Mouse (Mus musculus): ENCODE measurements at regions not wholly inside any gene's neighbourhood (a gene's known extent, or its start where the extent isn't known, plus 50 kb on each side); places are given as distances from the start of the nearest gene placed in this dataset.

DNA sequence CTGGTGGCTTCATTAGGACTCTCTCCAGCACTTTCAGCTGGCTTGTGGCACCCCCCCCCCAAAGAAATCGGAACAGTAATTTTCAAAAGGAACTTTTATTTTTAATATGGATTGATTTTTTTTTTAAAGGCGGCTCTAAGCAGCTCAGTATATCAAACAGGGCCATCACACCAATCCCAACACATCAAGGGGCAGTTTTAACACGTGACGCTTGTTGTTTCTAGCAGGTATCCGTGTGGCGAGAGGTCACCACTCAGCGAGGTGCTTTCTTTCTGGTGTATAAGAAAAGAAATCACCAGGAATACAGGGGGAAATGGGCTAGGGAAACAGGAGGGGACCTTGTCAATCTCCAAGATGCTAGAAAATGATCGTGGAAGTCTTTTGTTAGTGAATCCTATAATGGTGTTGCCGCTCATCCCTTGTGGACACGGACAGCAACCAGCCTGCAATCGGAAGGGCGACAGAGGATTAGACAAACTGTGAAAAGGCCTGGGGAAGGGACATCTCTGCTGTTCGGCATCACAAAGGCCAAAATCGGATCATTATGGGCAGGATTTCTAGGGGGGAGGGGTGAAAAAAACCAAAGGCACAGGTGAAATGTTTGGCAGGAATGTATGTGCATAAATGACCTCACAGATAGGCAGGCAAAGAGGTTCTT lies 503.7 kb upstream of the Atp11b start:
- DNase-seq (ENCODE audit: low spot score) (no peak), ATAC-seq (ENCODE audit: low FRiP score, low read depth) (no peak)
- no peak for TF ChIP-seq POLR2A (IDR thresholded peaks at IDR 0.05; ENCODE audit: borderline replicate concordance, extremely low read depth, insufficient read depth, insufficient read length)
- no peak overlapping the region for H3K27ac ChIP-seq (replicated peaks; ENCODE audit: low read depth, low read length)
- WGBS: 80% methylated on average over 14 of the region's 14 CpGs
- H3K4me1 ChIP-seq (ENCODE audit: control insufficient read depth, insufficient read depth, low read length): peaks cover 5% of the 10 kb centered on the region; the same call in 1 of the 2 replicates
- H3K36me3 ChIP-seq (ENCODE audit: control insufficient read depth, insufficient read depth, low read length): no peaks in the 10 kb centered on the region
- H3K9ac ChIP-seq (ENCODE audit: low read depth, low read length, severe bottlenecking): no peak overlapping the region
- H3K27me3 ChIP-seq (ENCODE audit: control insufficient read depth, insufficient read depth, low read length): no peaks in the 10 kb centered on the region
- H3K4me2 ChIP-seq (replicated peaks; ENCODE audit: low read depth, low read length, severe bottlenecking): no peak overlapping the region
- no peak overlapping the region for H3K4me3 ChIP-seq (replicated peaks; ENCODE audit: low read length)
- H3K9me3 ChIP-seq (ENCODE audit: control insufficient read depth, low read length): no peaks in the 10 kb centered on the region

DNA sequence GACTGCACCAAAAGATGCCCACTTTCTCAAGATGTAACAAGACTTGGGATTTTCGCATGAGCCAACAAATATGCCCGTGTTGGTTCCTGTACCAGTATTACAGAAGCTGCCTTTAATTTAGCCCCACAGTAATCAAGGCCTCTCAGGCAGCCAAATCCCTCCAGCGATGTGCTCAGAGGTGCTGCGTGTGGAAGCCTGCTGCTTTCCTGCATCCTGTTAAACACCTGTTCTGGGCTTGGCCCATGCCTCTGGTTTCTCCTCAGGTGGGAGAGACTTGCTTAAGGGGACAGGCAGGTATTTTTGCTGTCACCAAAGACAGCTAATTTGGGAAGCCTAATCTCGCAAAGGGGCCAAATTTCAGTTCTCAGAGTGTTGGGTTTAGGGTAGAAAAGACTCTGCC lies 500.0 kb upstream of the Atp11b start:
- WGBS: 39% methylated on average over 5 of the region's 5 CpGs
- no peak for DNase-seq (ENCODE audit: low spot score)
- ATAC-seq (ENCODE audit: low FRiP score, low read depth): no peak
- Histone ChIP-seq H3K27ac (replicated peaks; ENCODE audit: low read depth, low read length) (no peak overlapping the region), H3K27me3 (ENCODE audit: control insufficient read depth, insufficient read depth, low read length) (no peaks in the 10 kb centered on the region), H3K4me3 (replicated peaks; ENCODE audit: low read length) (no peak overlapping the region), H3K36me3 (ENCODE audit: control insufficient read depth, insufficient read depth, low read length) (no peaks in the 10 kb centered on the region), H3K9me3 (ENCODE audit: control insufficient read depth, low read length) (no peaks in the 10 kb centered on the region), H3K9ac (ENCODE audit: low read depth, low read length, severe bottlenecking) (no peak overlapping the region), H3K4me1 (ENCODE audit: control insufficient read depth, insufficient read depth, low read length) (peaks cover 4% of the 10 kb centered on the region; the same call in 1 of the 2 replicates), H3K4me2 (replicated peaks; ENCODE audit: low read depth, low read length, severe bottlenecking) (no peak overlapping the region)
- TF ChIP-seq POLR2A (IDR thresholded peaks at IDR 0.05; ENCODE audit: borderline replicate concordance, extremely low read depth, insufficient read depth, insufficient read length): no peak

DNA sequence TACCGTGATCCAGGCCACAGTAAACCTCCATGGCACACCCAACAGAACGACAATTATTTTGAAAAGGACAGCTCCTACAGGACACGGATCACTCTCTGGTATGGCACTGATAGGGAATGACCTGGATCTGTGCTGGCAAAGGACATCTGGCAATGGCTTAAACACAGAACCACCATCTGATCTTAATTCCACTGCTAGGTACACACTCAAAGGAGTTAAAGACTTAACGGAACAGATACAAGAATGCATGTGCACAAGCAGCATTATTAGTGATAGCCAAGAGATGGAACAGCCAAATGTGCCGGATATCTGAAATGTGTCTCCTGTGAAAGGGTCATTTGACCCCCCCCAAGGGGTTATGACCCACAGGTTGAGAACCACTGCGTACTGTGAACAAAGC lies 493.0 kb upstream of the Atp11b start:
- 76% methylated on average over 6 of the region's 6 CpGs for WGBS
- Histone ChIP-seq H3K36me3 (ENCODE audit: control insufficient read depth, insufficient read depth, low read length) (no peaks in the 10 kb centered on the region), H3K4me3 (replicated peaks; ENCODE audit: low read length) (no peak overlapping the region), H3K27ac (replicated peaks; ENCODE audit: low read depth, low read length) (no peak overlapping the region), H3K27me3 (ENCODE audit: control insufficient read depth, insufficient read depth, low read length) (no peaks in the 10 kb centered on the region), H3K9me3 (ENCODE audit: control insufficient read depth, low read length) (no peaks in the 10 kb centered on the region), H3K4me2 (replicated peaks; ENCODE audit: low read depth, low read length, severe bottlenecking) (no peak overlapping the region), H3K4me1 (ENCODE audit: control insufficient read depth, insufficient read depth, low read length) (no peaks in the 10 kb centered on the region), H3K9ac (ENCODE audit: low read depth, low read length, severe bottlenecking) (no peak overlapping the region)
- no peak for ATAC-seq (ENCODE audit: low FRiP score, low read depth)
- no peak for TF ChIP-seq POLR2A (IDR thresholded peaks at IDR 0.05; ENCODE audit: borderline replicate concordance, extremely low read depth, insufficient read depth, insufficient read length)
- DNase-seq (ENCODE audit: low spot score): no peak

DNA sequence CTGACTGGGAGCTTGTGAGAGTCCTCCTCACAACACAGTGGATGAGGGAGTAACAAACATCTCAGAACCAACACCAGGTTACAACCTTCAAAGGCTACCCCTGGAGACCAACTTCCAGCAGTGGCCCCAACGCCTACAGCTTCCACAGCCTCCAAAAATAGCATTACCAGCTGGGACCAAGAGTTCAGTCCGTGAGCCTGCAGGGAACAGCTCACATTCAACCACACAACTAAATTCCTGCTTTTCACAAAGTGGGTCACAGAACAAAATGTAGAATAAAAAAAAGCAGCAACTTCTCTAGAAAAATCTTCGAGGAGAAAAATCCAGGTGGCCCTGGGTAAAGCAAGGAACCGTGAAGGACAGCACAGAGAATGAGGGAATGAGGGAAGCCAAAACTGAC lies 485.0 kb upstream of the Atp11b start:
- Histone ChIP-seq H3K27ac (replicated peaks; ENCODE audit: low read depth, low read length) (no peak overlapping the region), H3K9ac (ENCODE audit: low read depth, low read length, severe bottlenecking) (no peak overlapping the region), H3K4me2 (replicated peaks; ENCODE audit: low read depth, low read length, severe bottlenecking) (no peak overlapping the region), H3K27me3 (ENCODE audit: control insufficient read depth, insufficient read depth, low read length) (no peaks in the 10 kb centered on the region), H3K4me3 (replicated peaks; ENCODE audit: low read length) (no peak overlapping the region), H3K9me3 (ENCODE audit: control insufficient read depth, low read length) (no peaks in the 10 kb centered on the region), H3K4me1 (ENCODE audit: control insufficient read depth, insufficient read depth, low read length) (no peaks in the 10 kb centered on the region), H3K36me3 (ENCODE audit: control insufficient read depth, insufficient read depth, low read length) (no peaks in the 10 kb centered on the region)
- no peak for TF ChIP-seq POLR2A (IDR thresholded peaks at IDR 0.05; ENCODE audit: borderline replicate concordance, extremely low read depth, insufficient read depth, insufficient read length)
- no peak for DNase-seq (ENCODE audit: low spot score)
- WGBS: 50% methylated on average over 4 of the region's 4 CpGs
- ATAC-seq (ENCODE audit: low FRiP score, low read depth): no peak

DNA sequence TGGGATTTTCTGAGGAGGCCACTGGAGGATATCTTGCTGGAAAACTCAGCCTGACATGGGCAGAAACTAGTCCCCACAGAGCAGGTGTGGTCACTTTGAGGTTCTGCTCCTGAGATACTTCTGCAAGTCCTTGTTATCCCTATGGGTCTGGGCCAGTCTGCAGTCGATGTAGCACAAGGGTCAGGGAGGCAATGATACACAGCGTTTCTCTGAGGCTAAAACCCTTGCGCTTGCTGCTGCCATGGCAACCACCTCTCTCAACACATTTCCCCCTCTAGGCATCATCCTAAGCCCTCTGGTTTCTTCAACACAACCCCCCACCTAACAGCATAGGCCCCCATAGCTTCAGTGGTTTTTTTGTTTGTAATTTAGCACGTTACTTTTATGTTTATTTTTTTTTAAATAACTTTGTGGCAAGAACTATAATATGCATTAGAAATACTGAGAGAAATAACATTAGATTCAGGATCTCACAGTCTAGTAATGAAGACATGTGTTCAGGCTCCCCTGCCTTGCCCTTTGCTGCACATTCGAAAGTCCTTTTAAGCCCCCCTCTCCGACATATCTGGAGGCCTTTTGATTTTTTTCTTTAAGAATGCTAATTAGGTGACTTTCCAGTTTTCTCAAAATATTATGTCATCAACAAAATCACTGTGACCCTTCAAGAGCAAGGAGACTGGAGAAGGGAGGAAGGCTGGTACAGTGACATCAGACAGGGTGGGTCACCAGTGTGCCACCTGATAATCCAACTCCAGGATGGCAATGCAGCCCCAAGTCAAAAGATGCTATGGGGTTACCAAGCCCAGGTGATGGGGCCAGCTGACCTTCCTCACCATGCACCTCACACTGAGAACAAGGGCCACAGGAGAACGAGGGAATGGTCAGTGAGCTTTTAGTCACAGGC lies 483.7 kb upstream of the Atp11b start:
- 64% methylated on average over 7 of the region's 7 CpGs for WGBS
- Histone ChIP-seq H3K36me3 (ENCODE audit: control insufficient read depth, insufficient read depth, low read length) (no peaks in the 10 kb centered on the region), H3K4me1 (ENCODE audit: control insufficient read depth, insufficient read depth, low read length) (no peaks in the 10 kb centered on the region), H3K9me3 (ENCODE audit: control insufficient read depth, low read length) (no peaks in the 10 kb centered on the region), H3K4me2 (replicated peaks; ENCODE audit: low read depth, low read length, severe bottlenecking) (no peak overlapping the region), H3K9ac (ENCODE audit: low read depth, low read length, severe bottlenecking) (no peak overlapping the region), H3K4me3 (replicated peaks; ENCODE audit: low read length) (no peak overlapping the region), H3K27ac (replicated peaks; ENCODE audit: low read depth, low read length) (no peak overlapping the region), H3K27me3 (ENCODE audit: control insufficient read depth, insufficient read depth, low read length) (no peaks in the 10 kb centered on the region)
- DNase-seq (ENCODE audit: low spot score) (no peak), ATAC-seq (ENCODE audit: low FRiP score, low read depth) (no peak)
- TF ChIP-seq POLR2A (IDR thresholded peaks at IDR 0.05; ENCODE audit: borderline replicate concordance, extremely low read depth, insufficient read depth, insufficient read length): no peak

All from limb, embryonic 14.5 days (tissue).